Mouse (Mus musculus): Measurements from ENCODE around the gene Scn4a.

- TF ChIP-seq TAL1 (IDR thresholded peaks at IDR 0.05; ENCODE audit: low read length) = no peak
- TF ChIP-seq GATA1 (IDR thresholded peaks at IDR 0.05; ENCODE audit: low read length) = no peak
Observed at GRCm38 (mm10) chr11:106387020-106387419, 33.9 kb upstream of the Scn4a start.
